Mouse (Mus musculus): ENCODE measurements around the gene Mfsd7a. TPM values are rescaled to one million over a fixed set of nuclear protein-coding genes. Genes with fewer than 3 reads are reported as not detected.
"Not testable (repeated sequence)": the region's sequence is repeated elsewhere in the genome, so short reads cannot be mapped to it uniquely, and the experiment has no call there.

The Mfsd7a gene
- not detected for polyA plus RNA-seq (2017; shearing (Covaris generic))

GRCm38 (mm10) chr5:108448785-108449668 lies at the start of gene Mfsd7a:
Mfsd7a (minus strand) TSS chr5:108448891.
- no peak for ATAC-seq

GRCm38 (mm10) chr5:108486148-108486547 lies 37.5 kb upstream of the Mfsd7a start:
- ATAC-seq, result not testable (repeated sequence)

GRCm38 (mm10) chr5:108485239-108485638 lies 36.5 kb upstream of the Mfsd7a start:
- peak; percentile 65 for ATAC-seq

- no peak for ATAC-seq
These were observed 34.3 kb upstream of the Mfsd7a start for GRCm38 (mm10) chr5:108483006-108483405.

GRCm38 (mm10) chr5:108475977-108476376 lies 27.3 kb upstream of the Mfsd7a start:
- no peak for ATAC-seq

- ATAC-seq, result no peak
These were observed 25.0 kb upstream of the Mfsd7a start for GRCm38 (mm10) chr5:108473737-108474136.

GRCm38 (mm10) chr5:108469617-108470016 lies 20.9 kb upstream of the Mfsd7a start:
- ATAC-seq, result no peak

- no peak for ATAC-seq
These were observed 18.0 kb upstream of the Mfsd7a start for GRCm38 (mm10) chr5:108466647-108467046.

GRCm38 (mm10) chr5:108465131-108465891 lies 16.6 kb upstream of the Mfsd7a start:
- no peak for ATAC-seq

GRCm38 (mm10) chr5:108462446-108462845 lies 13.8 kb upstream of the Mfsd7a start:
- ATAC-seq, result no peak

- peak; percentile 96 for ATAC-seq
These were observed 12.7 kb upstream of the Mfsd7a start, which contains the start of gene Pcgf3 for GRCm38 (mm10) chr5:108461082-108462065. Pcgf3 (plus strand) TSS chr5:108461232.

GRCm38 (mm10) chr5:108460461-108460860 lies 11.8 kb upstream of the Mfsd7a start:
- ATAC-seq, result no peak

- no peak for ATAC-seq
These were observed 10.0 kb upstream of the Mfsd7a start for GRCm38 (mm10) chr5:108458706-108459105.

GRCm38 (mm10) chr5:108454094-108454493 lies 5.4 kb upstream of the Mfsd7a start:
- ATAC-seq, result no peak

GRCm38 (mm10) chr5:108452422-108452821 lies 3.7 kb upstream of the Mfsd7a start:
- ATAC-seq, result no peak

- no peak for ATAC-seq
These were observed 2.9 kb upstream of the Mfsd7a start for GRCm38 (mm10) chr5:108451611-108452010.

- ATAC-seq, result no peak
These were observed 2.3 kb upstream of the Mfsd7a start for GRCm38 (mm10) chr5:108450837-108451540.

- no peak for ATAC-seq
These were observed 834 bp downstream of the Mfsd7a start for GRCm38 (mm10) chr5:108447857-108448256.

- ATAC-seq, result no peak
These were observed 1.7 kb downstream of the Mfsd7a start for GRCm38 (mm10) chr5:108446973-108447372.

- ATAC-seq, result no peak
These were observed 12.6 kb downstream of the Mfsd7a start for GRCm38 (mm10) chr5:108436101-108436500.

GRCm38 (mm10) chr5:108433804-108434587 lies 14.7 kb downstream of the Mfsd7a start, which contains the start of gene Atp5k:
Atp5k (minus strand) TSS chr5:108434448.
- ATAC-seq, result peak; percentile 98

Measured in activated CD4-positive, CD25-positive, alpha-beta regulatory T cell, adult 4 months (primary cell).